Mouse (Mus musculus): Measurements from ENCODE around the gene Rasgrf1. TPM values are rescaled to one million over a fixed set of nuclear protein-coding genes. Genes with fewer than 3 reads are reported as not detected.
A peak's percentile ranks its signal among the peaks of the same experiment; 100 is the strongest.

Gene Rasgrf1
- polyA plus RNA-seq, 1 experiment = not detected

- Histone ChIP-seq H3K9ac (ENCODE audit: low read depth, poor library complexity, severe bottlenecking) (no peak overlapping the region), H3K27me3 (ENCODE audit: control insufficient read depth, insufficient read depth, low read length, poor library complexity, severe bottlenecking) (peaks cover 16% of the 10 kb centered on the region), H3K36me3 (ENCODE audit: control insufficient read depth, insufficient read depth, low read length, poor library complexity, severe bottlenecking) (no peaks in the 10 kb centered on the region), H3K27ac (ENCODE audit: insufficient read depth, low read length) (no peak overlapping the region), H3K4me1 (ENCODE audit: control insufficient read depth, insufficient read depth, low read length) (no peaks in the 10 kb centered on the region), H3K4me3 (ENCODE audit: low read depth, low read length) (peak overlapping the region; percentile 50), H3K9me3 (replicated peaks; ENCODE audit: control insufficient read depth, insufficient read depth, low read length, poor library complexity, severe bottlenecking) (no peaks in the 10 kb centered on the region)
- TF ChIP-seq POLR2A (IDR thresholded peaks at IDR 0.05; ENCODE audit: insufficient read depth, low read length) (no peak), CTCF (IDR thresholded peaks at IDR 0.05; ENCODE audit: low read depth, low read length) (no peak), EP300 (IDR thresholded peaks at IDR 0.05; ENCODE audit: insufficient read depth, low read depth, low read length) (no peak)
Observed at GRCm38 (mm10) chr9:89910011-89910400, 298 bp downstream of the Rasgrf1 start.

GRCm38 (mm10) chr9:89910741-89911444, 1.2 kb downstream of the Rasgrf1 start:
- Histone ChIP-seq H3K9me3 (replicated peaks; ENCODE audit: control insufficient read depth, insufficient read depth, low read length, poor library complexity, severe bottlenecking) (no peaks in the 10 kb centered on the region), H3K27me3 (ENCODE audit: control insufficient read depth, insufficient read depth, low read length, poor library complexity, severe bottlenecking) (peaks cover 16% of the 10 kb centered on the region), H3K27ac (ENCODE audit: insufficient read depth, low read length) (no peak overlapping the region), H3K4me1 (ENCODE audit: control insufficient read depth, insufficient read depth, low read length) (no peaks in the 10 kb centered on the region), H3K9ac (ENCODE audit: low read depth, poor library complexity, severe bottlenecking) (no peak overlapping the region), H3K4me3 (ENCODE audit: low read depth, low read length) (0 out of 2 replicates have a peak overlapping the region, but pooled peaks have one; percentile 20), H3K36me3 (ENCODE audit: control insufficient read depth, insufficient read depth, low read length, poor library complexity, severe bottlenecking) (no peaks in the 10 kb centered on the region)
- TF ChIP-seq CTCF (IDR thresholded peaks at IDR 0.05; ENCODE audit: low read depth, low read length) = no peak
- TF ChIP-seq POLR2A (IDR thresholded peaks at IDR 0.05; ENCODE audit: insufficient read depth, low read length) = no peak
- no peak for TF ChIP-seq EP300 (IDR thresholded peaks at IDR 0.05; ENCODE audit: insufficient read depth, low read depth, low read length)

GRCm38 (mm10) chr9:89911891-89912549, 2.3 kb downstream of the Rasgrf1 start:
- no peak for TF ChIP-seq POLR2A (IDR thresholded peaks at IDR 0.05; ENCODE audit: insufficient read depth, low read length)
- TF ChIP-seq CTCF (IDR thresholded peaks at IDR 0.05; ENCODE audit: low read depth, low read length) = no peak
- no peak for TF ChIP-seq EP300 (IDR thresholded peaks at IDR 0.05; ENCODE audit: insufficient read depth, low read depth, low read length)
- no peaks in the 10 kb centered on the region for H3K4me1 ChIP-seq (ENCODE audit: control insufficient read depth, insufficient read depth, low read length)
- no peak overlapping the region for H3K9ac ChIP-seq (ENCODE audit: low read depth, poor library complexity, severe bottlenecking)
- H3K27me3 ChIP-seq (ENCODE audit: control insufficient read depth, insufficient read depth, low read length, poor library complexity, severe bottlenecking) = peaks cover 16% of the 10 kb centered on the region
- H3K4me3 ChIP-seq (ENCODE audit: low read depth, low read length) = no peak overlapping the region
- no peaks in the 10 kb centered on the region for H3K9me3 ChIP-seq (replicated peaks; ENCODE audit: control insufficient read depth, insufficient read depth, low read length, poor library complexity, severe bottlenecking)
- H3K27ac ChIP-seq (ENCODE audit: insufficient read depth, low read length) = no peak overlapping the region
- H3K36me3 ChIP-seq (ENCODE audit: control insufficient read depth, insufficient read depth, low read length, poor library complexity, severe bottlenecking) = no peaks in the 10 kb centered on the region

DNA sequence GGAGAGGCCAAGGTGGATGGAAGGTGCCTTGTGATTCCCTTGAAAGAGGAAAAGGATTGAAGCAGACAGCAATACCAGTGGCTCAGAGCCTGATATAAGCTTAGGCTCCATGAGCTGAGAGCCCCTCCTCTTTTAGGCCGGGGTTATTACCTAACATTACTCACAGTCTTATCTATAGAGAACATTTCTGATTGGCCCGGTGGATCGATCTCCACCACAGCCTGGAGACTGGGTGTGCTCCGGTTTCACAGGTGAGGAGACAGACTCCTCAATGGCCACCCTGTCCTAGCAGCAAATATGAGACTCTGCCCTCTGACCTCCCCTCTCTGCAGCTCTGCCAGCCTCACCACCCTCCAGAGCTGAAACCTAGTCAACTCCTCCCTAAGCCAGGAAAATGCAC, 3.4 kb downstream of the Rasgrf1 start:
- TF ChIP-seq POLR2A (IDR thresholded peaks at IDR 0.05; ENCODE audit: insufficient read depth, low read length) = no peak
- TF ChIP-seq CTCF (IDR thresholded peaks at IDR 0.05; ENCODE audit: low read depth, low read length) = no peak
- no peak for TF ChIP-seq EP300 (IDR thresholded peaks at IDR 0.05; ENCODE audit: insufficient read depth, low read depth, low read length)
- Histone ChIP-seq H3K9ac (ENCODE audit: low read depth, poor library complexity, severe bottlenecking) (no peak overlapping the region), H3K4me1 (ENCODE audit: control insufficient read depth, insufficient read depth, low read length) (no peaks in the 10 kb centered on the region), H3K36me3 (ENCODE audit: control insufficient read depth, insufficient read depth, low read length, poor library complexity, severe bottlenecking) (no peaks in the 10 kb centered on the region), H3K27me3 (ENCODE audit: control insufficient read depth, insufficient read depth, low read length, poor library complexity, severe bottlenecking) (peaks cover 9% of the 10 kb centered on the region), H3K27ac (ENCODE audit: insufficient read depth, low read length) (no peak overlapping the region), H3K4me3 (ENCODE audit: low read depth, low read length) (no peak overlapping the region), H3K9me3 (replicated peaks; ENCODE audit: control insufficient read depth, insufficient read depth, low read length, poor library complexity, severe bottlenecking) (no peaks in the 10 kb centered on the region)

GRCm38 (mm10) chr9:89916471-89916870, 6.8 kb downstream of the Rasgrf1 start:
- H3K27ac ChIP-seq (ENCODE audit: insufficient read depth, low read length) = no peak overlapping the region
- no peak overlapping the region for H3K4me3 ChIP-seq (ENCODE audit: low read depth, low read length)
- H3K36me3 ChIP-seq (ENCODE audit: control insufficient read depth, insufficient read depth, low read length, poor library complexity, severe bottlenecking) = no peaks in the 10 kb centered on the region
- no peaks in the 10 kb centered on the region for H3K9me3 ChIP-seq (replicated peaks; ENCODE audit: control insufficient read depth, insufficient read depth, low read length, poor library complexity, severe bottlenecking)
- no peaks in the 10 kb centered on the region for H3K4me1 ChIP-seq (ENCODE audit: control insufficient read depth, insufficient read depth, low read length)
- TF ChIP-seq CTCF (IDR thresholded peaks at IDR 0.05; ENCODE audit: low read depth, low read length) = no peak
- TF ChIP-seq EP300 (IDR thresholded peaks at IDR 0.05; ENCODE audit: insufficient read depth, low read depth, low read length) = no peak
- no peak for TF ChIP-seq POLR2A (IDR thresholded peaks at IDR 0.05; ENCODE audit: insufficient read depth, low read length)
- no peak overlapping the region for H3K9ac ChIP-seq (ENCODE audit: low read depth, poor library complexity, severe bottlenecking)
- peaks cover 2% of the 10 kb centered on the region for H3K27me3 ChIP-seq (ENCODE audit: control insufficient read depth, insufficient read depth, low read length, poor library complexity, severe bottlenecking)

DNA sequence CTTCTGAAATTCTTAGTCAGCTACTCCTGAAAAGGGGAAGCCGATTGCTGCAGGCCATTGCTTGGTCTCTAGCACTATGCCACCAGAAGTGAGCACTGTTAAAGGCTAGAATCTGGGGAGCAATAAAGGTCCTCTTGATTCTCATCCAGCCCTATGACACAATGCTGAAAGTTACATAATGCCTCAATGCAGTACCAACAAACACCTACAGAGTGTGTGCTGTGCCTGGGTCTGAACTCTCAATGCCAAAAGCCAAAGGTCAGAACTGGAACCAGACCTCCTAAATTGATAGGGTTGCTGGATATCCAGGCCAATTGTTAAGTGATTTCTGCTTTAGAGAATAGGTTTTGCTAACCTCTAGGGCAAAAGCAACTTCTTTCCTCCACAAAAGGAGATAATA, 7.7 kb downstream of the Rasgrf1 start:
- no peak for TF ChIP-seq EP300 (IDR thresholded peaks at IDR 0.05; ENCODE audit: insufficient read depth, low read depth, low read length)
- TF ChIP-seq CTCF (IDR thresholded peaks at IDR 0.05; ENCODE audit: low read depth, low read length) = no peak
- no peak for TF ChIP-seq POLR2A (IDR thresholded peaks at IDR 0.05; ENCODE audit: insufficient read depth, low read length)
- Histone ChIP-seq H3K27ac (ENCODE audit: insufficient read depth, low read length) (no peak overlapping the region), H3K4me1 (ENCODE audit: control insufficient read depth, insufficient read depth, low read length) (no peaks in the 10 kb centered on the region), H3K4me3 (ENCODE audit: low read depth, low read length) (no peak overlapping the region), H3K36me3 (ENCODE audit: control insufficient read depth, insufficient read depth, low read length, poor library complexity, severe bottlenecking) (no peaks in the 10 kb centered on the region), H3K27me3 (ENCODE audit: control insufficient read depth, insufficient read depth, low read length, poor library complexity, severe bottlenecking) (no peaks in the 10 kb centered on the region; the same call in none of the 2 replicates), H3K9ac (ENCODE audit: low read depth, poor library complexity, severe bottlenecking) (no peak overlapping the region), H3K9me3 (replicated peaks; ENCODE audit: control insufficient read depth, insufficient read depth, low read length, poor library complexity, severe bottlenecking) (no peaks in the 10 kb centered on the region)

Data from ES-Bruce4 (cell line).